Mouse (Mus musculus) ES-E14 (cell line): ENCODE results near the gene Plpp7.

ENCODE experiments used
- HCFC1 ChIP-seq: IDR thresholded peaks from 2 replicates; pipeline ENCODE4 v1.6.1; 2012; ENCODE audit warnings: low read length, inconsistent platforms, borderline replicate concordance; ENCODE audit not compliant: insufficient read depth
- MAFK ChIP-seq: IDR thresholded peaks from 2 replicates; pipeline ENCODE4 v1.6.1; 2014; ENCODE audit warnings: mild to moderate bottlenecking, low read depth, low read length, inconsistent platforms; ENCODE audit not compliant: insufficient read depth
- ZC3H11A ChIP-seq: IDR thresholded peaks from 2 replicates; pipeline ENCODE4 v1.6.1; 2012; ENCODE audit warnings: low read depth, mild to moderate bottlenecking, inconsistent platforms, low read length, borderline replicate concordance
- ZNF384 ChIP-seq: IDR thresholded peaks from 2 replicates; pipeline ENCODE4 v1.6.1; 2012; ENCODE audit warnings: low read depth, low read length, inconsistent platforms

GRCm38 (mm10) chr2:32062626-32063410, 32.5 kb upstream of the Plpp7 start:
- TF ChIP-seq HCFC1: no peak
- no peak for TF ChIP-seq MAFK
- no peak for TF ChIP-seq ZNF384
- TF ChIP-seq ZC3H11A: no peak
